Mouse (Mus musculus) heart, postnatal 14 days (tissue): Measurements from ENCODE around the gene Col15a1. TPM values are rescaled to one million over a fixed set of nuclear protein-coding genes. Genes with fewer than 3 reads are reported as not detected.

Experiments used
- DNase-seq, 2 experiments: peaks; one replicate each; pipeline ENCODE4 v3.0.0; 2021 to 2022
- intact Hi-C: fragments of 180-260 bp; cut with DNase I; formaldehyde crosslinking; loops from one replicate; pipeline ENCODE4 v1.15.1; 2025
- total RNA-seq, 2 experiments: library from RNA; stranded (reverse); gene quantifications; 2 replicates each; pipeline ENCODE4 v1.2.3; 2021

The Col15a1 gene
- total RNA-seq, 2 experiments from 2014 or later: 237 to 250 TPM

GRCm38 (mm10) chr4:47294544-47295070, 86.6 kb downstream of the Col15a1 start:
- intact Hi-C loops: no loop called here
- DNase-seq: no peak

- DNase-seq: peak; percentile 64 to 76
Observed at GRCm38 (mm10) chr4:47295547-47295946, 87.6 kb downstream of the Col15a1 start.

DNA sequence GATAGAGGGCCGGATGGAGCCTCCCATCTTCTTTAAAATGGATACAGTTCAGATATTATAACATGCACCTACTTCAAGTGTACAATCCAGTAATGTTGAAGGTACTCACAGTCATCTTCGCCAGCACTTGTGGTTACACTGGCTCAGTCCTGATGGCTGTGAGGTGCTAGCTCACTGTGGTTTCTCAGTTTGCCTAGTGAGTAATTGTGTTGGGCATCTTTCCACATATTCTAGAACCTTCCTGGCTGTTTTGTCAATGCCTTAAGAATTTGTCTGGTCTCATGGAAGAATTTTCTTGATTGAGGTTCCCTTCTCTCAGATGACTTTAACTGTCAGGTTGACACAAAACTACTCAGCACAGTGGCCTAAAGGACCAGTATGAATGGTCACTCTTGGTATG, 92.7 kb downstream of the Col15a1 start:
- DNase-seq: no peak
- intact Hi-C loops: no loop called here

More at GRCm38 (mm10) chr4:47295547-47295946, 87.6 kb downstream of the Col15a1 start:
- intact Hi-C loops: no loop called here

- intact Hi-C loops: no loop called here
- no peak for DNase-seq
Observed at GRCm38 (mm10) chr4:47302610-47303009, 94.6 kb downstream of the Col15a1 start.

DNA sequence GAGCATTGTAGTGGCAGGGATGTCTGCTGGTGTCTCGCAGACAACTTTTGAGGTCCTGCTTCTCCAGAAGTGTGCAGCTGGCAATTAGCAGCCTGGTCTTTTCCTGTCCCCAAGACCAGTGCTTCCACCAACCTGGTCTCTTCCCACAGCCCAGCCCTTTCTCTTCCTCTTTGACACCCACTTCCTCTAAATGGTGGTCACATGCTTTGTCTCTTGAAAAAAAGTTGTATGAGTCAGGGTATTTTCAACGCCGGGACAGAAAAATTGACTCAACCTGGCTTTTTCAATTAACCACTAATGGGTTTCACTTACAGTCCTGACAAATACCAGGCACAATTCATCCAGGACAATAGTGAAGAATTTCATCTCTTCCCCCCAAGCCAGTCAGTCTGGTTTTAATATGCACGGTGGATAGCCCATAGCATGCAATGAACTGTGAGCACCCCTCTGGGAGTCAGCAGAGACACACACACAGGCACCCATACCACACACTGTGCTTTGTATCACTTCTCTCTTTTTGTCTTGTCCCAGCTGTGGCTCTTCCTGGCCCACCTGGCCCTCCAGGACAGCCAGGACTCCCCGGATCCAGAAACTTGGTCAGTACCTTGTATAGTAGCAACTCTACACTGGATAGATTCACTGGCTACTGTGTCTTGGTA, 95.5 kb downstream of the Col15a1 start:
- no peak for DNase-seq
- intact Hi-C loops: no loop called here

DNA sequence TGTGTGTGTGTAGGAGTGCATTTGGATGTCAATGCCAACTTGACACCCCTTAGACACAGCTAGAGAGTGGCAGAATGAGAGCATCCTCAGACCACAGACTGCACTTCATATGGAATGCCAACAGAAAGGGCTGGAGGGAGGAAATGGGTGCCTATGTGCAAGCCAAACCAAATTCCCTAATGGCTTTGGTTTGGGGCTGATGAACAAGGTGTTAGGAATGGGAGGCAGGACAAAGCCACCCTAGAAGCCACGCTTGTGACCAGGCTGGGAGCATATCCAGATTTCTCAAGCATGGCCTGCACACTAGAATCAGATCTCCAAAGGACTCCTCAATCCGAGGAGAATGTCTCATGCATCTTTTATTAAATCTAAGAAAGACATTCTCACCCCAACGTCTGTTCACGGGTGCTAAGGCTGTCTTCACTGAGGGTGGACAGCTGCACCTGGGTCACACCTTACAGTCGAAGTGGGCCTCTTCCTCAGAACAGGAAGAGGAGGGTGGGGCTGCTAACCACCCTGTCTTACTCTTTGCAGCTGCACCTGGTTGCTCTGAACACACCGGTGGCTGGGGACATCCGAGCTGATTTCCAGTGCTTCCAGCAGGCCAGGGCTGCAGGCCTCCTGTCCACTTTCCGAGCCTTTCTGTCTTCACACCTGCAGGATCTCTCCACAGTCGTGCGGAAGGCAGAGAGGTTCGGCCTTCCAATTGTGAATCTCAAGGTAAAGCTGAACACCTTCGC, 102.1 kb downstream of the Col15a1 start:
- DNase-seq: no peak
- intact Hi-C loops: no loop called here

- intact Hi-C loops: no loop called here
- DNase-seq: peak in 1 of 2 experiments; percentile 49
Observed at GRCm38 (mm10) chr4:47310812-47311211, 102.9 kb downstream of the Col15a1 start.

- DNase-seq: no peak
- intact Hi-C loops: no loop called here
Observed at GRCm38 (mm10) chr4:47311467-47311866, 103.5 kb downstream of the Col15a1 start.

GRCm38 (mm10) chr4:47311929-47312328, 104.0 kb downstream of the Col15a1 start:
- DNase-seq: no peak
- intact Hi-C loops: no loop called here

GRCm38 (mm10) chr4:47312676-47313075, 104.7 kb downstream of the Col15a1 start:
- no peak for DNase-seq
- intact Hi-C loops: no loop called here

DNA sequence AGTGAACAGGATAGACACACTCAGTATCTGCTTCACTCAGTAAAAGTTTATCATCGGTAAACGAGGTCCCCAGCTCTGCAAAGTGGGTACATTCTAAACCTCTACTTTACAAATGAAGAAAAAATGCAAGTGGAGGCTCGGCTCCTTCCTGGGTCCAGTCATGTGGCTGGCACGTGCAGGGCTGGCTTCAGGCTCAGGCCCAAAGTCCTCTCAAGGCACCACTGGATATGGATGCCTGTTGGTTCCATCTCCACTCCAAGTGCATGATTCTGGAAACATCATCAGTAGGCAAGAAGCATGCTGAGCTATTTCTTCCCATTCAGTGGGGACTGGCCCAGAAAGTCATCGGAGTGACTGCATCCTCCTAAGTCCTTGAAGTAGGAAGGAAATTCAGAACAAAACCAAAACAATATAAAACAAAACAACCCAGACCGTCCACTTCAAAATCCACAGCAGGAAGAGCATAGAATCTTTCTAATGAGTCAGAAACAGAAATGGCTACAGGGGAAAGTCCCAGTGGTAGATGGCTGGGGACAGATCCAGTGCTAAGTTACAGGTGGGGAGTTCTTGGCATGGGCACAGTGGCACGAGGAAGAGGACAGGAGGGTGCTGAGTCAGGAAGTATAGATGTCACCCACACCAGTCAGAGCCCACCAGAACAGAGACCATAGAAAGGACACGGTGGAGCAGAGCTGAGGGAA, 105.9 kb downstream of the Col15a1 start:
- intact Hi-C loops: no loop called here
- no peak for DNase-seq

GRCm38 (mm10) chr4:47315458-47315857, 107.5 kb downstream of the Col15a1 start:
- DNase-seq: no peak
- intact Hi-C loops: no loop called here

GRCm38 (mm10) chr4:47316432-47316831, 108.5 kb downstream of the Col15a1 start:
- intact Hi-C loops: no loop called here
- peak; percentile 47 to 65 for DNase-seq

GRCm38 (mm10) chr4:47319561-47320321, 111.8 kb downstream of the Col15a1 start:
- intact Hi-C loops: no loop called here
- DNase-seq: no peak

DNA sequence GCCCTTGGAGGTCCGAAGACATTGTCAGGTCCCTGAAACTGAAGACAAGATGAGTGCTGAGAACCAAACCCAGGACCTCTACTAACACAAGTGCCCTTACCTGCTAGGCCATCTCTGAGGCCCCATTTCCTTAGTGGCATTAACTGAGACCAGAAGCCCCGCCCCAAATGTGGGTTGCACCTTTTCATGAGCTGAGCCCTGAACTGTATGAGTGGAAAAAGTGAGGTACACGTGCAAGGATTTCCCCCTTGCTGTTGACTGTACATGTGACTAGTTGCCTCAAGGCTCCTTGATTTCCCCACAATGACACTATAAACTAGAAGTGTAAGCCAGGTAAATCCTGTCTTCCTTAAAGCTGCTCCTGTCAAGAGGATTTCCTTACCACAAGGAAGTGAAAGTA, 114.4 kb downstream of the Col15a1 start:
- intact Hi-C loops: no loop called here
- no peak for DNase-seq

- DNase-seq: no peak
- intact Hi-C loops: no loop called here
Observed at GRCm38 (mm10) chr4:47324206-47324605, 116.2 kb downstream of the Col15a1 start.

GRCm38 (mm10) chr4:47327782-47328181, 119.8 kb downstream of the Col15a1 start:
- intact Hi-C loops: no loop called here
- no peak for DNase-seq

DNA sequence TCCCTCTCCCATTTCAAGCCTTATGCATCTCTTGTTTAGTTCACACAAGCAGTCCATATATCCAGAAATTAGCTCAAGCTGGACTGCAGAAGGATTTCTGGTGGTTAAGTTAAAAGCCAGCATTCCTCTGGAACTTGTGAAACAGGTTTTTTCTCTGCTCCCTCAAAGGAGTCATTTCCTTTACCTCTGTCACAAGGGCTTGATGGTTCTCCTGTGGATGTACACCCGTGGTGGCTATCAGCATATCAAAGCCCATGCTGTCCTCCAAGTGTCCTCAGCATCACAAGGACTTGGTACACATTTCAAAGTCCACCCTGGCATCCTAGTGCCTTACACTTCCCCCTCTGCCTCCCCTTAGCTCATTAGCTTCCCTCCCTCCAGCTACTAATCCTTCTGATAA, 121.3 kb downstream of the Col15a1 start:
- DNase-seq: no peak
- intact Hi-C loops: no loop called here

DNA sequence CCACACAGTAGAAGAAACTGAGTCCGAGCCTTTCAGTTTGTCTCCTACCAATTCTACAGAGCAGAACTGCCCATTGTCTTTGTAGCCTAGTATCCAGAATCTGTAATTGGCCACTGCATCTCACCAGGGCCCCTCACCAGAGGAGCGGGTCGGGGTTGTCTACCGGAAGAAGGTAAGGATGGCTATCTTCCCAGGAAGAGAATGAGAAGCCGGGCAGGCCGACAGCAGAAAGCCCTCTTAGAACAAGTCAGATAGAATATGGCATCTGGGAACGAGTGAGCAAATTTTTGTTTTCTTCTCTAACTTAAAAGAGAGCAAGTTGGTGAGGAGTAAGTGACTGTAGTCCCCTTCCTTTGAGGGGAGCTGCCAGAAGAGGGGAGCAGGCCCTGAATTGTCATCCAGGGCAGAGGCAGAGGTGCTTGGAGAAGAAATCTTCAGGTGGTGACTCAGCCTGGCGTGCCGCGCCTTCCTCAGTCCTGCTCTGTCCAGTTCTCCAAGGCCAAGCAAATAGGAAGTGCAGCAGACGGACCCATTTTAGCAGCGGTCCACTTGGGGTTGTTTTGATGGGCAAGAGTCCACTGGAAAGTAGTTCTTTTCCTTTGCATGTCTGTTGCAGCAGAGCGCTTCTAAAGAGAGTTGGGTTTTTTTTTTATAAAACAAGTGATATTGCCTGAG, 122.6 kb downstream of the Col15a1 start:
- DNase-seq: no peak
- intact Hi-C loops: no loop called here

DNA sequence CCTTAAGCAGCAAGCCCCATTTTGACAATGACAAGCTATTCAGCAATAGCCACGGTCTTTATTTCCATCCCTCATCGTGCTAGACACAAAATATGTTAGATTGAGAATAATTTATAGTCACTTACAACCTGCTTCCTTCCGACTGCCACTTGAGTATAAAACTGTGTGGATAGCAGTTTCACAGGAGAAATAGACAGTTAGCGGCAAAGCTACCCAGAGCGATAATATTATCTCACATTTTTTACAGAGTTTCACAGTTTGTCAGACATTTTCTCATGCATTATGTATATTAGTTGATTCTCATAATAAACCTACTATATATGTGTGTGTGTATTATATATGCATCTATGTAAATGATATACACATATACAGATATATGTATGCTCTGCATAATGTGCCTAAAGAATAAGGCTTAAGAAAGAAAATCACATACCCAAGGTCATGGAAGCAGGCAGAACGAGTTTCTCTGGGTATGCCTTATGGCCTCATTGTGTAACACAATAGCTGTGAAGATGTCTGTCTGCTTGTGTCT, 124.9 kb downstream of the Col15a1 start:
- intact Hi-C loops: no loop called here
- DNase-seq: no peak
